Mouse (Mus musculus) limb, embryonic 12.5 days (tissue): ENCODE measurements around the gene Il18. TPM values are rescaled to one million over a fixed set of nuclear protein-coding genes. Genes with fewer than 3 reads are reported as not detected.

Experiments used
- ATAC-seq: fragments of 200-750 bp; cut with Nextera tagmentation; 2 replicates; pipeline ENCODE4 v1.8.0; 2017; ENCODE audit warnings: low read depth, moderate TSS enrichment; ENCODE audit not compliant: insufficient number of reproducible peaks, insufficient read depth, low FRiP score, low TSS enrichment
- H3K27ac ChIP-seq: fragments of 300-500 bp; sonication (generic); 2 replicates; pipeline ENCODE4 v1.5.1; 2016; ENCODE audit warnings: mild to moderate bottlenecking, moderate library complexity
- H3K27me3 ChIP-seq: fragments of 300-500 bp; sonication (generic); 2 replicates; pipeline ENCODE4 v1.6.1; 2016; ENCODE audit warnings: mild to moderate bottlenecking, moderate library complexity
- H3K36me3 ChIP-seq: fragments of 300-500 bp; sonication (generic); 2 replicates; pipeline ENCODE4 v1.6.1; 2016; ENCODE audit warnings: mild to moderate bottlenecking, moderate library complexity
- H3K4me1 ChIP-seq: fragments of 300-500 bp; sonication (generic); replicated peaks from 2 replicates; pipeline ENCODE4 v1.6.1; 2016
- H3K4me2 ChIP-seq: fragments of 300-500 bp; sonication (generic); 2 replicates; pipeline ENCODE4 v1.6.1; 2016; ENCODE audit warnings: mild to moderate bottlenecking, moderate library complexity
- H3K4me3 ChIP-seq: fragments of 300-500 bp; sonication (generic); replicated peaks from 2 replicates; pipeline ENCODE4 v1.5.1; 2016; ENCODE audit warnings: mild to moderate bottlenecking
- H3K9ac ChIP-seq: fragments of 300-500 bp; sonication (generic); replicated peaks from 2 replicates; pipeline ENCODE4 v1.6.1; 2016; ENCODE audit warnings: mild to moderate bottlenecking, moderate library complexity
- H3K9me3 ChIP-seq: fragments of 300-500 bp; sonication (generic); 2 replicates; pipeline ENCODE4 v1.6.1; 2016; ENCODE audit warnings: mild to moderate bottlenecking, moderate library complexity
- WGBS: fragments of 180-500 bp; shearing (Covaris S2); methylation state at CpG from one replicate; pipeline ENCODE4 v1.1.7; 2016; 5-methylcytosine and 5-hydroxymethylcytosine counted together
- polyA plus RNA-seq: library from polyadenylated mRNA; unstranded; fragments of >200 nt; fragmentation: Nextera tagmentation; extraction: Ambion mirVana; gene quantifications from 2 replicates; pipeline ENCODE4 v1.2.1, GENCODE M21; 2016

Gene Il18
- polyA plus RNA-seq, 1 experiment from 2014 or later, result 2.2 TPM

DNA sequence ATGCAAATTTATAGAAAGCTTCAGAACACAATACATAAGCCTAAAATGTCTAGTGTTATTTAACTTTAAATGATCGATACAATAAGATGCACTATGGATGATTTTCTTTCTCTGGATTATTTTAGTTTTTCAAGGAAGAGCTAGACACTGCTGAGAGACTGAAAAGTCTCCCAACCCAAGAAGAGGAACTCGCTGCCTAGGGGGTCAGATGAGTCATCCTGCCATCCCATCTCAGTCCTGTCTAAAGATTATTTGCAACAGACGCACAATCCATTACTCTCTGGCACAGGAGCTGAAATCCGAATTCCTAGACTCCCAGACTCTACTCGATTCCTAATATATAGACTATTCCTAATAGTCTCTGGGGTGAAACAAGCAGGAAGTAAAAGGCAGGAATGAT, 2.4 kb upstream of the Il18 start:
- WGBS, result 75% methylated on average over 5 of the region's 5 CpGs
- ATAC-seq, result no peak
- H3K4me3 ChIP-seq, result no peak overlapping the region
- H3K4me2 ChIP-seq, result no peak overlapping the region
- H3K27ac ChIP-seq, result no peak overlapping the region
- no peaks in the 10 kb centered on the region for H3K36me3 ChIP-seq
- H3K4me1 ChIP-seq, result no peaks in the 10 kb centered on the region
- H3K27me3 ChIP-seq, result no peaks in the 10 kb centered on the region
- H3K9ac ChIP-seq, result no peak overlapping the region
- H3K9me3 ChIP-seq, result no peaks in the 10 kb centered on the region

DNA sequence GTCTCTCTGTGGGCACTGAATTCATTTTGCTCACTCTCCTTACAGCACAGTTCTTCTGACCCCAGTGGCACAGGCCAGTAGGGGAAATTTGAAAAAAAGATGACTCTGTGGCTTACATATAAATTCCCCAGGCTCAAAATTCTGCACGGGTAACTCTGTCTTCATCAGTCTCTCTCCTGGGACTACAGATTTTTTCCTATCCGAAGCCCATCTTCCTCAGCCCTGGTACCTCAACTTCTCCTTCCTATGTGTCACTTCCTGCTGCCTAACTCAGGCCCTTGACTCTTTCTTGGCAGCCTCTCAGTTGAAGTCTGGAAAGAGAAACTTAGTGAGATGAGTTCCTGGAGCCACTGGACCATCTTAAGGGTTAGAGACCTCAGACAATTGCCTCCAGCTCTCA, 1.1 kb upstream of the Il18 start:
- ATAC-seq, result no peak
- Histone ChIP-seq H3K4me3 (no peak overlapping the region), H3K27me3 (no peaks in the 10 kb centered on the region), H3K4me2 (no peak overlapping the region), H3K9ac (no peak overlapping the region), H3K27ac (no peak overlapping the region), H3K9me3 (no peaks in the 10 kb centered on the region), H3K36me3 (no peaks in the 10 kb centered on the region), H3K4me1 (no peaks in the 10 kb centered on the region)
- 90% methylated on average over 2 of the region's 2 CpGs for WGBS

DNA sequence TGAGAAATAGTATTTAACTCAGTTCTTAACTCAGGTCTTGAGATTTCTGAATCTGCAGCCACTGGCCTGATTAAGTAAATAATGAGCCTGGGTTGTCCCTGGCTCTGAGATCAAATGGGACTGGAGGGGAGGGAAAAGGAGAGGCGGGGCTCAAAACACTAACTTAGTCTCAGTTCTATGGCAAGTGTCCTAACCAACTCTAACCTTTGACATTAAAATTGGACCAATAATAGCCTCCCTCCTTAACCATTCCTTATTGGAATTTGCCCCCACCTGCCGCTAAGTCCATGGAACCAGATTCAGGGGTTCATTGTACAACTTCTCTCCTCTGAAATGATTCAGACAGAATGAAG, 443 bp downstream of the Il18 start, which contains the start of gene Bco2:
Gene Bco2, minus strand, starts transcription at position 88 of the 353 bp plus-strand sequence.
- Histone ChIP-seq H3K36me3 (no peaks in the 10 kb centered on the region), H3K9ac (0 out of 2 replicates have a peak within 1 kb of the TSS, but pooled peaks have one; percentile 12), H3K27ac (peak within 1 kb of the TSS; percentile 32; the same call in 1 of the 2 replicates), H3K4me3 (no peak within 1 kb of the TSS), H3K4me1 (no peaks in the 10 kb centered on the region), H3K4me2 (peak within 1 kb of the TSS; percentile 17), H3K27me3 (no peaks in the 10 kb centered on the region), H3K9me3 (no peaks in the 10 kb centered on the region)
- ATAC-seq, result no peak
- 28% methylated on average over 2 of the region's 2 CpGs for WGBS

DNA sequence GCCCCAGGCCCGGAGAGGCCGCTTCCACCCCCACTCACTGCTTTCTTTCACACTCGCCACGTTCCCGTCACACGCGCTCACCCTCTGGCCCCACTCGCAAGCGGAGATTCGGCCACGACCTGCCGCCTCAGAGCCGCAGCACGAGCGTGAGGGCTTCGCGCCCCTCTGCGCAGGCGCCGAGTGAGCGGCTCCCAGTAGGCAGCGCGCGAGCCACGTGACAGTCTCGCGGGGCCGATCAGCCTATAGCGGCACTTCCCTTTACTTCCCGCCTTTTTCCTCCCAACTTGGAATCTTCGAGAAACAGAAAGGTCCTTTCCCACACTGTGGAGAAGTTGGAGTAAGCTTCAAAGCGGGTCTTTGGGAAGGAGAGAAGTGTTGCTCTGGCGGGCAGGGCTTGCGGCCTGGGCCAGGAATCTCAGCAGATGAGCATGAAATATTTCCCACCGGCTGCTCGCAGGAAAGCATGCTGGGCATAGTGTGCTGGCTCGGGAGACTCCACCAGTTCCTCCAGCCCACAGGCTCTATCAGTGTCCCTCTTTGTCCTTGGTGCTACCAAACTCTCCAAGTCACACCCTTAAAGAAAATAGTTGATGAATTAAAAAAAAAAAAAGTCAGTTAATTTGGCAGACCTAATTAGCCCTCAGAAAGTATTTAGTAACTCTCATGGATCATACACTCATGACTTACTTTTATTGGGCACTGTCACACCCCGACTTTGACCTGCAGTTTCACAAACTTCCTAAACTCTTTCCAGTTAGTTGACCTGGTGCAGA, 6.7 kb downstream of the Il18 start, which contains the start of gene Tex12:
Gene Tex12, minus strand, starts transcription at position 181 of the 773 bp plus-strand sequence.
- H3K9ac ChIP-seq, result no peak within 1 kb of the TSS
- WGBS, result 84% methylated on average over 38 of the region's 38 CpGs
- no peak within 1 kb of the TSS for H3K27ac ChIP-seq

DNA sequence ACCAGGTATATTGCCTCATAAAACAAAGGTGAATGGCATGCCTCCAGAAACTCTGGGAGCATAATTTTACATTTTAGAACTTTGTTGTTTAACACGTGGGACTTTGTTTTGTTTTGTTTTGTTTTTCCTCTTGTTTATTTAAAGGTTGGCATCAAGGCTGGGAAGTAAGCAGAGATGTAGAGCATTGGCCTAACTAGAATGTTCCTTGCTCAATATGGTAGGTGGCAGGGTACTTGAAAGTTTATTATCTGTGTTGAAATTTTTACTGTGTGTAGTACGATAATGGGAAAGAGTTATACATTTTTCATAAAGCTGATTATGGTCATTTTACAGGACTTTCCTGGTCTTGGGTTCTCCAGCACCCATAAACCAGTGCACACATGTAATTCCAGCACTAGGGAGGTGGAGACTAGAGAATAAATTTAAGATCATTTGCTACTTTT, 7.3 kb downstream of the Il18 start:
- 71% methylated on average over 2 of the region's 2 CpGs for WGBS

More for the DNA sequence above, 6.7 kb downstream of the Il18 start, which contains the start of gene Tex12:
- ATAC-seq, result no peak
- Histone ChIP-seq H3K9me3 (no peaks in the 10 kb centered on the region), H3K27me3 (no peaks in the 10 kb centered on the region), H3K4me1 (no peaks in the 10 kb centered on the region), H3K4me2 (no peak within 1 kb of the TSS), H3K4me3 (no peak within 1 kb of the TSS), H3K36me3 (no peaks in the 10 kb centered on the region)

DNA sequence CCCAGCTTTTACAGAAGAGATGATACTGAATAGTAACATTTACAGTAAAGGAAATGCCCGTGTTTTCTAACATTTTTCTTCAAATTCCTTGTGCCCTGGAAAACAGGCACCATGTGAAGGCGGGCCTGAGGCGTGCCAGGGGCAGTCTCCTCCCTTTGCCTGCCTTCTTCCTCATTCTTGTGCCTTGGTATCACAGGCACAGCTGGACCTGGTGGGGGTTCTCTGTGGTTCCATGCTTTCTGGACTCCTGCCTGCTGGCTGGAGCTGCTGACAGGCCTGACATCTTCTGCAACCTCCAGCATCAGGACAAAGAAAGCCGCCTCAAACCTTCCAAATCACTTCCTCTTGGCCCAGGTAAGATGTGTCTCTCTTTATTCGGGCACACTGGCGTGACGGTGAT, 10.5 kb downstream of the Il18 start:
- no peak for ATAC-seq
- Histone ChIP-seq H3K27ac (no peak overlapping the region), H3K9ac (no peak overlapping the region), H3K27me3 (no peaks in the 10 kb centered on the region), H3K9me3 (no peaks in the 10 kb centered on the region), H3K4me3 (no peak overlapping the region), H3K36me3 (no peaks in the 10 kb centered on the region), H3K4me1 (no peaks in the 10 kb centered on the region), H3K4me2 (no peak overlapping the region)
- WGBS, result 78% methylated on average over 7 of the region's 7 CpGs

More for the DNA sequence above, 7.3 kb downstream of the Il18 start:
- no peak overlapping the region for H3K4me3 ChIP-seq
- H3K9ac ChIP-seq, result no peak overlapping the region
- no peaks in the 10 kb centered on the region for H3K36me3 ChIP-seq
- H3K27me3 ChIP-seq, result no peaks in the 10 kb centered on the region
- H3K27ac ChIP-seq, result no peak overlapping the region
- ATAC-seq, result no peak
- H3K9me3 ChIP-seq, result no peaks in the 10 kb centered on the region
- H3K4me2 ChIP-seq, result no peak overlapping the region
- no peaks in the 10 kb centered on the region for H3K4me1 ChIP-seq

DNA sequence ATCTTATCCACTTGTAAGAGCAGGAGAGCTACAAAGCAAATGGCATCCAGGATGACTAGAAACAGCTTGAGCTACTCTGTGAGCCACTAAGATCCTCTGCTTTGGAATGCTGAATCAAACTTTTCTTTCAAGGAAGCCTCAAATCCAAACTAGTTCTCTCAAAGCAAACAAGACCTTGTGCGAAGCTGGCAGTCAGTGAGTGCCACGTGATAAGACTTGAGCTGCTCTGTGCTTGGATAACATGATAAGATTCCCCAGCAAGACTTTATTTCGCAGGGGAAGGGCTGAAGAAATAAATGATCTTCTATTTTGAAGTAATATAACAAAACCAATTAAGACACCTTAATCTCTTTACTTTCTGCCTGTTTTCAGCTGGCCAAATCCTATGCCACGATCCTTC, 11.3 kb downstream of the Il18 start:
- no peaks in the 10 kb centered on the region for H3K36me3 ChIP-seq
- H3K4me1 ChIP-seq, result no peaks in the 10 kb centered on the region
- no peaks in the 10 kb centered on the region for H3K27me3 ChIP-seq
- H3K4me2 ChIP-seq, result no peak overlapping the region
- H3K9me3 ChIP-seq, result no peaks in the 10 kb centered on the region
- H3K9ac ChIP-seq, result no peak overlapping the region
- no peak overlapping the region for H3K27ac ChIP-seq
- 82% methylated on average over 4 of the region's 4 CpGs for WGBS
- no peak overlapping the region for H3K4me3 ChIP-seq
- ATAC-seq, result no peak

DNA sequence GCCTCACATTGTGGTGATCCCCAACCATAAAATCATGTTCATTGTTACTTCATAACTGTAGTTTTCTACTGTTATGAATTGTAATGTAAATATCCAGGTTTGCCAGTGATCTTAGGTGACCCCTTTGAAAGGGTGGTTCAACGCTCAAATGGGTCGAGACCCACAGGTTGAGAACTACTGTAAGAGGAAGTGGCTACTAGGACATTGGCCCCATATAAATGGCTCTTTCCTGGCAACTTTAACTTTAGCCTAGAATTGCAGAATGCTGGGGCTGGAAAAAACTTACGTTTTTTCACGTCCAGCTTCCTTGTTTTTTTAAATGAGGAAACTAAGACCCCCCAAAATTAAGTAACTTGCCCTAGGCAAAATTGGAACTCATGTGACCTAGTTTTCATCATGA, 12.7 kb downstream of the Il18 start:
- no peak overlapping the region for H3K9ac ChIP-seq

DNA sequence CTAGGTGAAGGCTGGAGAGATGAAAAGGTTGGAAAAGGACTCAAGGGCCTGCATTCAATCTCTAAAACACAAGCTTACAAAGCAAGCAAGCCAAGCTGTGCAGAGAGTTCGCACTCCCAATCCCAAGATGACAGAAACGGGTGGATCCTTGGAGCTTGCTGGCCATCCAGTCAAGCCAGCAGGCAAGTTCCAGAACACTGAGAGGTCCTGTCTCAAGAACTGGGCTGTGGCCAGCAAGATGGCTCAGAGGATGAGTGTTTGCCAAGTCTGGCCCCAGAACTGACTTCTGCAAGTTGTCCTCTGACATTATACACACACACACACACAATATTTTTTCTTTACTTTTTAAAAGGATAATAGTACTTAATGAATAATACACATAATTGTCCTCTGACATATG, 13.3 kb downstream of the Il18 start:
- no peaks in the 10 kb centered on the region for H3K27me3 ChIP-seq
- WGBS, result 93% methylated on average over 2 of the region's 2 CpGs
- H3K9me3 ChIP-seq, result no peaks in the 10 kb centered on the region
- H3K9ac ChIP-seq, result no peak overlapping the region
- H3K4me2 ChIP-seq, result no peak overlapping the region
- ATAC-seq, result no peak
- no peaks in the 10 kb centered on the region for H3K36me3 ChIP-seq
- H3K27ac ChIP-seq, result no peak overlapping the region
- H3K4me1 ChIP-seq, result no peaks in the 10 kb centered on the region
- no peak overlapping the region for H3K4me3 ChIP-seq

More for the DNA sequence above, 12.7 kb downstream of the Il18 start:
- Histone ChIP-seq H3K9me3 (no peaks in the 10 kb centered on the region), H3K27ac (no peak overlapping the region), H3K4me3 (no peak overlapping the region), H3K4me1 (no peaks in the 10 kb centered on the region), H3K4me2 (no peak overlapping the region), H3K27me3 (no peaks in the 10 kb centered on the region), H3K36me3 (no peaks in the 10 kb centered on the region)
- ATAC-seq, result no peak
- 91% methylated on average over 4 of the region's 4 CpGs for WGBS

DNA sequence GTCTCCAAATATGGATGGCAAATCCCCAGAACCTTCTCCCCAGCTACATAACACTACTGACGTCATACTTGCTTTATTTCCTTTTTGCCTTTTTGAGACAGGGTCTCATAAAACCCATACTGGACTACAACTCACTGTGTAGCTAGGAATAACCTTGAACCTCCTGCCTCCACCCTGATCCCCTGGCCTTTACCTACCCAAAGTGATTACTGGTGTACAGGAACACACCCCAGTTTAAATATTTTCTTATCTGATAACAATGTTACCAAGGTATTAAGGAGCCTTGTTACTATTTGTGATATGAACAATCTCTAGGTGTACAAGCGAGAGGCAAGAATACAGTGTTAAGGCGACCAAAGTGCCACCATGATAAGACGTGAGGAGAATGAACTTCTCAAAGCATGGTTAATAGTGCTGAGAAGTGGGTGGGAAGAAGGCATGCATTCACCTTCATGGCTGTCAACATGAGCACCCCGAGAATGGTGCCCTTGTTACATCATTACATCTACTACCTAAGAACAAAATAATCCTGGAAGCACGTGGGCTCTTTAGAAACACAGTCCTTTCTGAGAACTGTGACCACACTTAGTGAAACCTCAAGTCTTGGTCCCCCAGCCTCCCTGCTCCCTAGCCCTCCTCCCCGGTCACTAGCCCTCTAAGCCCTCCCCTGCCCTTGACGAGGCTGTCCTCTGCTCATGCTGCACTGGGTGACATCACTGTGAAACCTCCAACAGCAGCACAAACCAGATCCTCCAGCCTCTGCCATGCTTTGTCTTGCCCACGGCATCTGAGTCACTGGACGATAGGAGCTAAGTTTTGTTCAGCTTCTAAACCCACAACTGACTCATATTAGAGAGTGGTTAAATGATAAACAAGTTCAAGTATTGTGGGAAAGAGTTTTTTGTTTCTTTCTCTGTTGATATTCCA, 15.2 kb downstream of the Il18 start:
- H3K27ac ChIP-seq, result no peak overlapping the region
- H3K4me2 ChIP-seq, result no peak overlapping the region
- no peak for ATAC-seq
- WGBS, result 77% methylated on average over 10 of the region's 10 CpGs
- H3K9ac ChIP-seq, result no peak overlapping the region
- no peak overlapping the region for H3K4me3 ChIP-seq
- H3K36me3 ChIP-seq, result no peaks in the 10 kb centered on the region
- no peaks in the 10 kb centered on the region for H3K27me3 ChIP-seq
- no peaks in the 10 kb centered on the region for H3K9me3 ChIP-seq
- peaks cover 7% of the 10 kb centered on the region; the same call in 1 of the 2 replicates for H3K4me1 ChIP-seq

DNA sequence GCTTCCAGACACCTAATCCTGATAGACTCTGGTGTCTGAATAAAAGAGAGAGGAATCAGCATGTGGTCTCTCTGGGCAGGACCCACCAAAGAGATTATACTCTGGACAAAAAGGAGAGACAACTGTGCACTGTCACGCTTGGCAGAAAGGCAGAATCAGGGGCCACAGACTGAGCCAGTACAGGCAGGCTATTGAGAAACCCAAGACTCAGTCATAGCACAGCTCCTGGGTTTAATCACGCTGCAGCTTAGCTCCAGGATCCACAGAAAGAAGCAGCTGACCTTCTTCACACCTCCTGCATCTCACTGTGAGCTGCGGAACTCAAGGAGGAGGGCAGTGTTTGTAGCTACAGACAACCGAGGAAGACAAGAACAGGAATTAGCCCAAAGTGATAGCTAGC, 25.7 kb downstream of the Il18 start:
- Histone ChIP-seq H3K9me3 (no peaks in the 10 kb centered on the region), H3K4me2 (no peak overlapping the region), H3K27me3 (no peaks in the 10 kb centered on the region), H3K36me3 (no peaks in the 10 kb centered on the region), H3K9ac (no peak overlapping the region), H3K4me3 (no peak overlapping the region), H3K4me1 (no peaks in the 10 kb centered on the region; the same call in 1 of the 2 replicates), H3K27ac (no peak overlapping the region)
- no peak for ATAC-seq
- 43% methylated on average over 4 of the region's 4 CpGs for WGBS
